Mouse (Mus musculus) erythroblast, embryonic 14.5 days (primary cell): ENCODE data around the gene Pigf.

Experiments used
- GATA1 ChIP-seq: IDR thresholded peaks from 2 replicates; pipeline ENCODE4 v1.6.1; 2012; ENCODE audit warnings: low read length, inconsistent platforms, mixed read lengths
- TAL1 ChIP-seq: IDR thresholded peaks from 3 replicates; pipeline ENCODE4 v1.6.1; 2012; ENCODE audit warnings: low read length, inconsistent platforms, mixed read lengths

DNA sequence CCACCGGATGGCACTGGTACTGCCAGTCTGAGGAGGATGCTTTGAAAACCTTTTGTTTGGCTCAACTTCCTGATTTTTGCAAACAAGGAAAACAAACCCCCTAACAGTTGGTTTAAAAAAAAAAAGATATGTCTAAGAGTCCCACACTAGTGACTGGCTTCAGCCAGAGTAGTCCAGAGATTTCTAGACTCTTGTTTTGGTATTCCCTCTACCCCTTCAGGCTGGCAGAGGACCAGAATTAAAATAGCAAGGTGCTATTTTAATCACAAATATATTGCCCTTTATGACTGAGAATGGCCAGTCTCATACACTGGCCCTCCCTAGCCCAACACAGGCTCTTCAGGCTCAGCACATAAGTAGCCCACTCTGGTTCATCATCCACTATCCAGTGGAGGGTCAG lies 30.5 kb upstream of the Pigf start:
- TF ChIP-seq GATA1 (no peak), TAL1 (no peak)
